Mouse (Mus musculus) limb, embryonic 11.5 days (tissue): Measurements from ENCODE around the gene Ell. TPM values are rescaled to one million over a fixed set of nuclear protein-coding genes. Genes with fewer than 3 reads are reported as not detected.

Experiments used
- ATAC-seq: fragments of 200-750 bp; cut with Nextera tagmentation; 2 replicates; pipeline ENCODE4 v1.8.0; 2017; ENCODE audit warnings: low read depth; ENCODE audit not compliant: insufficient number of reproducible peaks, low FRiP score, low TSS enrichment
- DNase-seq: peaks from one replicate; pipeline ENCODE4 v3.0.0-alpha.2; 2015; ENCODE audit warnings: low spot score
- H3K27ac ChIP-seq: fragments of 300-500 bp; sonication (generic); replicated peaks from 2 replicates; pipeline ENCODE4 v1.5.1; 2014; ENCODE audit warnings: low read depth, mild to moderate bottlenecking, low read length
- H3K27me3 ChIP-seq: fragments of 300-500 bp; sonication (generic); 2 replicates; pipeline ENCODE4 v1.6.1; 2014; ENCODE audit warnings: mild to moderate bottlenecking, low read length, mixed read lengths; ENCODE audit not compliant: control insufficient read depth, insufficient read depth
- H3K36me3 ChIP-seq: fragments of 300-500 bp; sonication (generic); 2 replicates; pipeline ENCODE4 v1.6.1; 2014; ENCODE audit warnings: mild to moderate bottlenecking, low read length, moderate library complexity, mixed read lengths; ENCODE audit not compliant: control insufficient read depth, insufficient read depth
- H3K4me1 ChIP-seq: fragments of 300-500 bp; sonication (generic); 2 replicates; pipeline ENCODE4 v1.6.1; 2014; ENCODE audit warnings: low read length, mixed read lengths; ENCODE audit not compliant: control insufficient read depth, insufficient read depth
- H3K4me2 ChIP-seq: fragments of 300-500 bp; sonication (generic); 2 replicates; pipeline ENCODE4 v1.6.1; 2014; ENCODE audit warnings: low read depth, mild to moderate bottlenecking, moderate library complexity; ENCODE audit not compliant: severe bottlenecking
- H3K4me3 ChIP-seq: fragments of 300-500 bp; sonication (generic); 2 replicates; pipeline ENCODE4 v1.5.1; 2014; ENCODE audit warnings: low read depth, low read length
- H3K9ac ChIP-seq: fragments of 300-500 bp; sonication (generic); 2 replicates; pipeline ENCODE4 v1.6.1; 2014; ENCODE audit warnings: mild to moderate bottlenecking, low read length
- H3K9me3 ChIP-seq: fragments of 300-500 bp; sonication (generic); 2 replicates; pipeline ENCODE4 v1.6.1; 2016; ENCODE audit warnings: low read length; ENCODE audit not compliant: control insufficient read depth
- WGBS: fragments of 180-500 bp; shearing (Covaris S2); extraction: QIAGEN DNeasy Blood & Tissue Kit; methylation state at CpG from one replicate; pipeline ENCODE4 v1.1.7; 2014; 5-methylcytosine and 5-hydroxymethylcytosine counted together
- polyA plus RNA-seq: library from polyadenylated mRNA; unstranded; fragments of >200 nt; fragmentation: Nextera tagmentation; extraction: Ambion mirVana; gene quantifications from 2 replicates; pipeline ENCODE4 v1.2.1, GENCODE M21; 2014

Gene Ell
- polyA plus RNA-seq, 1 experiment from 2014 or later, result 20.1 TPM

- H3K9me3 ChIP-seq, result no peaks in the 10 kb centered on the region
- H3K4me3 ChIP-seq, result no peak overlapping the region
- WGBS, result 88% methylated on average over 3 of the region's 3 CpGs
- DNase-seq, result no peak
- 0 out of 2 replicates have a peak, but pooled peaks cover 3% of the 10 kb centered on the region for H3K4me1 ChIP-seq
- no peak overlapping the region for H3K27ac ChIP-seq
- no peaks in the 10 kb centered on the region; the same call in 1 of the 2 replicates for H3K36me3 ChIP-seq
- no peak for ATAC-seq
- no peaks in the 10 kb centered on the region for H3K27me3 ChIP-seq
- H3K4me2 ChIP-seq, result no peak overlapping the region
- no peak overlapping the region for H3K9ac ChIP-seq
Measured at GRCm38 (mm10) chr8:70560564-70560963, 21.3 kb downstream of the Ell start.

- ATAC-seq (no peak), DNase-seq (no peak)
- Histone ChIP-seq H3K36me3 (no peaks in the 10 kb centered on the region; the same call in 1 of the 2 replicates), H3K4me2 (no peak overlapping the region), H3K9ac (0 out of 2 replicates have a peak overlapping the region, but pooled peaks have one; percentile 12), H3K27me3 (no peaks in the 10 kb centered on the region), H3K4me3 (no peak overlapping the region), H3K4me1 (0 out of 2 replicates have a peak, but pooled peaks cover 3% of the 10 kb centered on the region), H3K27ac (no peak overlapping the region), H3K9me3 (no peaks in the 10 kb centered on the region)
- WGBS, result 77% methylated on average over 4 of the region's 4 CpGs
Measured at GRCm38 (mm10) chr8:70561357-70561756, 22.1 kb downstream of the Ell start.

GRCm38 (mm10) chr8:70561809-70562535, 22.7 kb downstream of the Ell start:
- Histone ChIP-seq H3K4me1 (0 out of 2 replicates have a peak, but pooled peaks cover 3% of the 10 kb centered on the region), H3K9me3 (no peaks in the 10 kb centered on the region), H3K9ac (no peak overlapping the region), H3K36me3 (no peaks in the 10 kb centered on the region; the same call in 1 of the 2 replicates), H3K4me3 (no peak overlapping the region), H3K27me3 (no peaks in the 10 kb centered on the region), H3K4me2 (no peak overlapping the region), H3K27ac (no peak overlapping the region)
- DNase-seq (no peak), ATAC-seq (no peak)
- 75% methylated on average over 7 of the region's 7 CpGs for WGBS

GRCm38 (mm10) chr8:70562802-70563201, 23.5 kb downstream of the Ell start:
- H3K9ac ChIP-seq, result no peak overlapping the region
- H3K36me3 ChIP-seq, result no peaks in the 10 kb centered on the region; the same call in 1 of the 2 replicates
- DNase-seq (no peak), ATAC-seq (no peak)
- no peak overlapping the region for H3K4me3 ChIP-seq
- 0 out of 2 replicates have a peak, but pooled peaks cover 3% of the 10 kb centered on the region for H3K4me1 ChIP-seq
- H3K27me3 ChIP-seq, result no peaks in the 10 kb centered on the region
- WGBS, result 80% methylated on average over 3 of the region's 3 CpGs
- no peak overlapping the region for H3K4me2 ChIP-seq
- no peaks in the 10 kb centered on the region for H3K9me3 ChIP-seq
- H3K27ac ChIP-seq, result no peak overlapping the region

GRCm38 (mm10) chr8:70563763-70564387, 24.6 kb downstream of the Ell start:
- 91% methylated on average over 6 of the region's 6 CpGs for WGBS
- H3K9ac ChIP-seq, result no peak overlapping the region
- H3K27me3 ChIP-seq, result no peaks in the 10 kb centered on the region
- H3K4me1 ChIP-seq, result 0 out of 2 replicates have a peak, but pooled peaks cover 3% of the 10 kb centered on the region
- H3K9me3 ChIP-seq, result no peaks in the 10 kb centered on the region
- no peak for DNase-seq
- H3K36me3 ChIP-seq, result no peaks in the 10 kb centered on the region; the same call in 1 of the 2 replicates
- no peak overlapping the region for H3K27ac ChIP-seq
- H3K4me3 ChIP-seq, result no peak overlapping the region
- ATAC-seq, result no peak
- no peak overlapping the region for H3K4me2 ChIP-seq

GRCm38 (mm10) chr8:70564696-70565235, 25.5 kb downstream of the Ell start:
- Histone ChIP-seq H3K9me3 (no peaks in the 10 kb centered on the region), H3K4me3 (no peak overlapping the region), H3K4me1 (0 out of 2 replicates have a peak, but pooled peaks cover 3% of the 10 kb centered on the region), H3K4me2 (no peak overlapping the region), H3K36me3 (peaks cover 2% of the 10 kb centered on the region), H3K27me3 (no peaks in the 10 kb centered on the region), H3K9ac (no peak overlapping the region), H3K27ac (no peak overlapping the region)
- ATAC-seq (no peak), DNase-seq (no peak)
- 79% methylated on average over 3 of the region's 3 CpGs for WGBS

- H3K27me3 ChIP-seq, result no peaks in the 10 kb centered on the region
- H3K27ac ChIP-seq, result no peak overlapping the region
- 0 out of 2 replicates have a peak, but pooled peaks cover 3% of the 10 kb centered on the region for H3K4me1 ChIP-seq
- H3K4me2 ChIP-seq, result no peak overlapping the region
- peaks cover 2% of the 10 kb centered on the region for H3K36me3 ChIP-seq
- WGBS, result 69% methylated on average over 3 of the region's 3 CpGs
- no peaks in the 10 kb centered on the region for H3K9me3 ChIP-seq
- ATAC-seq (no peak), DNase-seq (no peak)
- H3K9ac ChIP-seq, result no peak overlapping the region
- H3K4me3 ChIP-seq, result no peak overlapping the region
Measured at GRCm38 (mm10) chr8:70565561-70565960, 26.3 kb downstream of the Ell start.

GRCm38 (mm10) chr8:70570360-70570759, 31.1 kb downstream of the Ell start:
- H3K27me3 ChIP-seq, result no peaks in the 10 kb centered on the region
- ATAC-seq (no peak), DNase-seq (no peak)
- no peak overlapping the region for H3K27ac ChIP-seq
- H3K4me2 ChIP-seq, result no peak overlapping the region
- H3K9ac ChIP-seq, result no peak overlapping the region
- no peaks in the 10 kb centered on the region for H3K9me3 ChIP-seq
- peaks cover 2% of the 10 kb centered on the region; the same call in 1 of the 2 replicates for H3K36me3 ChIP-seq
- 0 out of 2 replicates have a peak, but pooled peaks cover 2% of the 10 kb centered on the region for H3K4me1 ChIP-seq
- H3K4me3 ChIP-seq, result no peak overlapping the region
